Mouse (Mus musculus): Measurements from ENCODE around the gene Lrp1. TPM values are rescaled to one million over a fixed set of nuclear protein-coding genes. Genes with fewer than 3 reads are reported as not detected.

The Lrp1 gene
- total and polyA plus RNA-seq, 3 experiments: 74.0 to 83.7 (median 79.5) TPM

GRCm38 (mm10) chr10:127614236-127615033 lies 6.5 kb downstream of the Lrp1 start:
- peak; percentile 52 for DNase-seq
- H3K27me3 ChIP-seq (ENCODE audit: control insufficient read depth, insufficient read depth, low read length): no peaks in the 10 kb centered on the region
- peak overlapping the region; percentile 57 for H3K27ac ChIP-seq
- peaks cover 10% of the 10 kb centered on the region for H3K4me1 ChIP-seq (ENCODE audit: control insufficient read depth, insufficient read depth, low read length)
- H3K4me3 ChIP-seq: no peak overlapping the region
- 38% methylated on average over 12 of the region's 12 CpGs for WGBS
- intact Hi-C loops (cut with DNase I): no loop called here
- H3K79me2 ChIP-seq (replicated peaks; ENCODE audit: control insufficient read depth, insufficient read depth, low read length): no peaks in the 10 kb centered on the region
- H3K9ac ChIP-seq (ENCODE audit: low read depth, low read length): no peak overlapping the region
- H3K36me3 ChIP-seq (ENCODE audit: control insufficient read depth, insufficient read depth, low read length): no peaks in the 10 kb centered on the region
- TF ChIP-seq CTCF (IDR thresholded peaks at IDR 0.05): no peak
- no peak for TF ChIP-seq EP300 (IDR thresholded peaks at IDR 0.05; ENCODE audit: insufficient read depth, low read depth, low read length)
- no peak for TF ChIP-seq POLR2A (IDR thresholded peaks at IDR 0.05; ENCODE audit: insufficient read depth, low read depth, low read length)

DNA sequence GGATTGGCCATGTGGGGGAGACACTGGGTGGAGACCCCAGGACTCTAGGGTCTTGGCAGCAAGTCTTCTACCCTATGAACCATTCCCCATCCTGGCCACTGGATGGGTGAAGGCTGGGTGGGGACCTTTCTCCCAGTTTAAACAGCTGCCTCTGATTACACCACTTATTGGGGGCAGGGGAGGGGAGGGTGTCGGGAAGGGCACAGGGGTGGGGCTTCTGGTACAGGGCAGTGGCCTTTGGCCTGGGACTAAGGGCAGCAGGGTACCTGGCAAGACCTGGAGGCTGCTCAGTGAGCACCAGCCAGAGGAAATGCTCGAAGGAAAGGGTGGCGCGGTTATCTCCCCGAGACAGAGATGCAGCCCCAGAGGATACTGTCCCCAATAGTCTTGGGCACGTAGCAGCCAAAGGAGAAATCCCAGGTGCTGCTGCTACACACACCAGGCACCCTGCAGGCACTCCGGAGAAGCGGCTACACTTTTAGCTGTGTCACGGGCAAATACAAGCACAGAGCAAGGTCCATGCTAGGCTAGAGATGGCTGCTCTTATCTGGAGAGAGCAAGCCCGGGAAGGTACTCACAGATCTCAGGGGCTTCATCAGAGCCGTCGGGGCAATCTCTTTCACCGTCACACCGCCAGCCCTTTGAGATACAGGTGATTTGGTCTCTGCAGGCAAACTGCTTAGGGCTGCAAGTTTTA lies 8.7 kb downstream of the Lrp1 start:
- no peak overlapping the region for H3K4me3 ChIP-seq
- no peak for DNase-seq
- no peak overlapping the region for H3K9ac ChIP-seq (ENCODE audit: low read depth, low read length)
- H3K27me3 ChIP-seq (ENCODE audit: control insufficient read depth, insufficient read depth, low read length): no peaks in the 10 kb centered on the region
- no peak overlapping the region for H3K27ac ChIP-seq
- H3K79me2 ChIP-seq (replicated peaks; ENCODE audit: control insufficient read depth, insufficient read depth, low read length): no peaks in the 10 kb centered on the region
- peaks cover 7% of the 10 kb centered on the region for H3K4me1 ChIP-seq (ENCODE audit: control insufficient read depth, insufficient read depth, low read length)
- intact Hi-C loops (cut with DNase I): no loop called here
- 75% methylated on average over 14 of the region's 14 CpGs for WGBS
- TF ChIP-seq EP300 (IDR thresholded peaks at IDR 0.05; ENCODE audit: insufficient read depth, low read depth, low read length) (no peak), CTCF (IDR thresholded peaks at IDR 0.05) (no peak), POLR2A (IDR thresholded peaks at IDR 0.05; ENCODE audit: insufficient read depth, low read depth, low read length) (no peak)
- H3K36me3 ChIP-seq (ENCODE audit: control insufficient read depth, insufficient read depth, low read length): no peaks in the 10 kb centered on the region

DNA sequence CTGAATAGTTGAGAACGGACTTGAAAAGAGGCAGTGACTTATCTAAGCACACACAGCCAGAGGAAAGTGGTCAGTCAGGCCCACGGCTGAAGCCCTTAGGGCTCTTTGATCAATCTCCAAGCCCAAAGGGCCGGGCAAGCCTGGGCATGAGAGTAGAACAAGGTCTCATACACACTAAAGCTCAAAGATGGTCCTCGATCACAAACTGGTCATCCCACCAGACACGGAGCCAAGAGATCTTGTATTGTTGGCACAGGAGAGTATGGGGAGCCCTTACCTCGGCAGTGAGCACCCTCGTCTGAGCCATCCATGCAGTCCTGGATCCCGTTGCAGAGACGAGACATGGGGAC lies 10.9 kb downstream of the Lrp1 start:
- TF ChIP-seq CTCF (IDR thresholded peaks at IDR 0.05) (no peak), POLR2A (IDR thresholded peaks at IDR 0.05; ENCODE audit: insufficient read depth, low read depth, low read length) (no peak), EP300 (IDR thresholded peaks at IDR 0.05; ENCODE audit: insufficient read depth, low read depth, low read length) (no peak)
- Histone ChIP-seq H3K27ac (no peak overlapping the region), H3K79me2 (replicated peaks; ENCODE audit: control insufficient read depth, insufficient read depth, low read length) (no peaks in the 10 kb centered on the region), H3K4me3 (no peak overlapping the region), H3K9ac (ENCODE audit: low read depth, low read length) (no peak overlapping the region), H3K4me1 (ENCODE audit: control insufficient read depth, insufficient read depth, low read length) (peaks cover 3% of the 10 kb centered on the region), H3K27me3 (ENCODE audit: control insufficient read depth, insufficient read depth, low read length) (no peaks in the 10 kb centered on the region), H3K36me3 (ENCODE audit: control insufficient read depth, insufficient read depth, low read length) (no peaks in the 10 kb centered on the region)
- no peak for DNase-seq
- intact Hi-C loops (cut with DNase I): no loop called here
- 82% methylated on average over 9 of the region's 9 CpGs for WGBS

DNA sequence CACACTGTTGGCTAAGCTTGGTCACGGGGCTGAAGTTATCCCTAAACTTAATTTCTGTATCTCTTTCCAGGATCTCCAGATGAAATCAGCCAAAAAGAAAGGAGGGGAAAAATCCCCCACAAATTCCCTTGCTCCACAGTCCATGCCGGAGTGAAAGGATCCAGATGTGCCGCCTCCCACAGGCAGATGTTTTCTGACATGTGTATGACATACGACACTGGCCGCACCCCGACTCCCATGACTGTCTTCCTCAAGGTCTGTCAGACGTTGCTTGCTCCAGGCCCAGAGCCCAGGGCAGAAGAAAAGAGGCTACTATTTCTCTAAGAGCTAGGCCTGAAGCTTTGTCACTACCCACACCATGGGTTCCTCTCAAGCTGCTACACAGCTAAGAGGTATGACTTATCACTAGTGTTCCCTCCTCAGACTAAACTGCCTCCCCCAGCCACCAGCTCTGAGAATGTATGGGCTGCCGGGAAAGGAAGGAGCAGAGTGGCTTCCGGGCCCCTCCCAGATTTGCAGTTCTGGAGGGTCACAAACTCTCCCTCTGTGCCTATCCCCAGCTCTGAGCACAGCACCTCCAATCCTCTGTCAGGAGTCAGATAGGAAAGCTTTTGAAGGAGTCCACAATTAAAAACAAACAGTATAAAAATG lies 11.4 kb downstream of the Lrp1 start:
- H3K4me1 ChIP-seq (ENCODE audit: control insufficient read depth, insufficient read depth, low read length): peaks cover 6% of the 10 kb centered on the region

GRCm38 (mm10) chr10:127607059-127607458 lies 13.9 kb downstream of the Lrp1 start:
- 83% methylated on average over 7 of the region's 7 CpGs for WGBS
- H3K79me2 ChIP-seq (replicated peaks; ENCODE audit: control insufficient read depth, insufficient read depth, low read length): no peaks in the 10 kb centered on the region
- H3K4me1 ChIP-seq (ENCODE audit: control insufficient read depth, insufficient read depth, low read length): peaks cover 6% of the 10 kb centered on the region
- no peak for DNase-seq
- intact Hi-C loops (cut with DNase I): no loop called here
- no peaks in the 10 kb centered on the region for H3K27me3 ChIP-seq (ENCODE audit: control insufficient read depth, insufficient read depth, low read length)
- H3K27ac ChIP-seq: no peak overlapping the region
- H3K4me3 ChIP-seq: no peak overlapping the region
- H3K36me3 ChIP-seq (ENCODE audit: control insufficient read depth, insufficient read depth, low read length): no peaks in the 10 kb centered on the region
- H3K9ac ChIP-seq (ENCODE audit: low read depth, low read length): no peak overlapping the region
- no peak for TF ChIP-seq EP300 (IDR thresholded peaks at IDR 0.05; ENCODE audit: insufficient read depth, low read depth, low read length)
- no peak for TF ChIP-seq CTCF (IDR thresholded peaks at IDR 0.05)
- no peak for TF ChIP-seq POLR2A (IDR thresholded peaks at IDR 0.05; ENCODE audit: insufficient read depth, low read depth, low read length)

More for the DNA sequence above, 11.4 kb downstream of the Lrp1 start:
- intact Hi-C loops (cut with DNase I): no loop called here
- no peaks in the 10 kb centered on the region for H3K36me3 ChIP-seq (ENCODE audit: control insufficient read depth, insufficient read depth, low read length)
- H3K79me2 ChIP-seq (replicated peaks; ENCODE audit: control insufficient read depth, insufficient read depth, low read length): no peaks in the 10 kb centered on the region
- DNase-seq: no peak
- H3K9ac ChIP-seq (ENCODE audit: low read depth, low read length): no peak overlapping the region
- WGBS: 68% methylated on average over 9 of the region's 9 CpGs
- H3K27me3 ChIP-seq (ENCODE audit: control insufficient read depth, insufficient read depth, low read length): no peaks in the 10 kb centered on the region
- no peak for TF ChIP-seq CTCF (IDR thresholded peaks at IDR 0.05)
- no peak for TF ChIP-seq POLR2A (IDR thresholded peaks at IDR 0.05; ENCODE audit: insufficient read depth, low read depth, low read length)
- no peak for TF ChIP-seq EP300 (IDR thresholded peaks at IDR 0.05; ENCODE audit: insufficient read depth, low read depth, low read length)
- no peak overlapping the region for H3K27ac ChIP-seq
- H3K4me3 ChIP-seq: no peak overlapping the region

Data from heart, adult 2 months (tissue).